Mouse (Mus musculus) E14TG2a.4 (cell line): ENCODE data around the gene Nars2.
A peak's percentile ranks its signal among the peaks of the same experiment; 100 is the strongest.

Experiments
- CTCF ChIP-seq: conservative IDR thresholded peaks from 2 replicates; pipeline ENCODE4 v1.5.1; 2014; ENCODE audit warnings: low read length
- NANOG ChIP-seq: IDR thresholded peaks from 2 replicates; pipeline ENCODE4 v1.6.1; 2014; ENCODE audit warnings: borderline replicate concordance, low read length, mixed read lengths
- POU5F1 ChIP-seq: IDR thresholded peaks from 2 replicates; pipeline ENCODE4 v1.6.1; 2014; ENCODE audit warnings: low read length, borderline replicate concordance

DNA sequence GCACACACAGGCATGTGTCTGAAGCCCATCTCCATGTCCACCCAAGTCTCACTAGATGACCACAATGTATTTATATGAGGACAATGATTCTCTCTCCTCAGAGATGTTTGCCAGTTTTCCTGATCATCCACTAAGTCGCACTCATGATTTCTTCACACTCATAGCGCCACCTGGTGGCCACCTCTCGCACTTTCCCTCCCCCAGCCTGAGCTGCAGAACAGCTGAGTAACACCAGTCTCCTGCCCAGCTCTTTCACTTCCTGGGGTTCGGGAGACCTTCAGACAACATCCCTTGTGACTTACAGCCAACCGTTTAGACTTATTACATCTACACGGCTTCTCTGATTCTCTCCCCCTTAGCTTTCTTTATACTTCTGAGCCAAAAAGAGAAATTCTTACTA lies 37.3 kb upstream of the Nars2 start:
- TF ChIP-seq CTCF (peak; percentile 85), NANOG (no peak), POU5F1 (no peak)
